In the genomic region with DNA sequence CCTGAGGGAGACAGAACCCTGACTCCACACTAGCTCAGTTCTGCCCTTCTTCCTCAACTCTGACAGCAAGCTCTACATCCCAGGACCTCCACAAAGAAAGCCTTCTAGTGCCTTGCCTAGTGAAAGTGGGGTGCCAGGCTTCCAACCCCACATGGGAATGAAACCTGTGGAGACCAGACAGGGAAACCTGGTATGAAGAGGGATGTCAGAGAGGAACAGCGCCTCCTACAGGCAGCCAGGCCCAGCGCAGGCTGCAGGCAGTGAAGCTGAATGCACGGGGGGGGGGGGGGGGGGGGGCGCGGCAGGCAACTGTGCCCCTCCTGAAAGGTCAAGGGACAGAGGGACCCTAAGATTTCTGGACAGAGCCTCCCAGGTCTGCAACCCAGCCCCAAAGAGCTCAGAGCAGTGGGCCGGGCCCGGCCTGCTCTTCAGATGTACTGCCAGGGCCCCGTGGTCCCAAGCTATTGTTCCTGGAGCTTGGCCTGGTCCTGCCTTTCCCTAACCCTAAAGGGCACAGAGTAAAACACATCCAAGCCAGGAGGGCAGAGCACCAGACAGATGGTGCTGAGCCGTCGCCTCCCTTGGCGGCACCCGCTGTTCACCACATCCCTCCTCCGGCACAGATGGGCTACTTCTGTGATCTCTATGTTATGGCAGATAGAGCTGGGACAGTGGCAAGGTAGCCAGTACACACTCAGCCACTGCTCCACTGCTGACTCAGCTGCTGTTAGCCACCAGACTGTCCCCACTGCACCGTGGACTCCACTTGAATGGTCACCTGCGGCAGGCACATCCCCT, we compare ENCODE assay signal across 10 mouse cellular contexts. TPM values are rescaled to one million over a fixed set of nuclear protein-coding genes. Genes with fewer than 3 reads are reported as not detected.
DNase-seq lines count a peak whose midpoint lies in the region; ATAC-seq and TF ChIP-seq lines count a peak whose summit lies in the region.
"Had no signal": no experiment of that assay in that cellular context is flagged by ENCODE, and none has a peak within 500 bp of the region (broad histone marks: within the 10 kb centered on the region; RNA-seq: fewer than 3 reads in every experiment).

No protein-coding gene starts in this region.

- no peak for ATAC-seq in intestine, postnatal 0 days
- no peak for ATAC-seq in intestine, embryonic 15.5 days
- ATAC-seq in kidney, embryonic 16.5 days (ENCODE audit: low FRiP score, low TSS enrichment) = no peak

- 78% methylated on average over 13 of the region's 15 CpGs for WGBS in intestine, postnatal 0 days
- WGBS in intestine, embryonic 15.5 days = 70% methylated on average over 13 of the region's 15 CpGs
- whole genome bisulfite sequencing in kidney, embryonic 16.5 days = 82% methylated on average over 11 of the region's 15 CpGs

- H3K9me3 ChIP-seq in intestine, postnatal 0 days (ENCODE audit: control insufficient read depth) = no peaks in the 10 kb centered on the region
- H3K9me3 ChIP-seq in intestine, embryonic 15.5 days = no peaks in the 10 kb centered on the region
- no peaks in the 10 kb centered on the region for H3K9me3 ChIP-seq in kidney, embryonic 16.5 days (ENCODE audit: low read length)
- H3K9me3 ChIP-seq: neural tube, embryonic 12.5 days had no signal

- H3K4me2 ChIP-seq in intestine, postnatal 0 days (replicated peaks; ENCODE audit: low read depth) = no peak overlapping the region
- H3K4me2 ChIP-seq in intestine, embryonic 15.5 days (replicated peaks) = no peak overlapping the region
- H3K4me2 ChIP-seq in kidney, embryonic 16.5 days (replicated peaks; ENCODE audit: low read depth, low read length) = no peak overlapping the region

- H3K4me3 ChIP-seq in intestine, postnatal 0 days (ENCODE audit: low read depth, low read length) = no peak overlapping the region
- H3K4me3 ChIP-seq in intestine, embryonic 15.5 days (replicated peaks) = no peak overlapping the region
- no peak overlapping the region for H3K4me3 ChIP-seq in kidney, embryonic 16.5 days (ENCODE audit: low read length)
- H3K4me3 ChIP-seq: neural tube, embryonic 12.5 days had no signal

- peaks cover 14% of the 10 kb centered on the region; the same call in 1 of the 2 replicates for H3K27me3 ChIP-seq in intestine, postnatal 0 days (replicated peaks; ENCODE audit: control insufficient read depth, insufficient read depth, low read length)
- peaks cover 8% of the 10 kb centered on the region for H3K27me3 ChIP-seq in intestine, embryonic 15.5 days (replicated peaks)
- peaks cover 4% of the 10 kb centered on the region; the same call in 1 of the 2 replicates for H3K27me3 ChIP-seq in kidney, embryonic 16.5 days (ENCODE audit: insufficient read depth, low read length)

- no peak for TF ChIP-seq POLR2A in brain, embryonic 14.5 days (IDR thresholded peaks at IDR 0.05; ENCODE audit: borderline replicate concordance, extremely low read depth, insufficient read depth, insufficient read length, poor library complexity, severe bottlenecking)

- no peaks in the 10 kb centered on the region for H3K4me1 ChIP-seq in intestine, postnatal 0 days (replicated peaks; ENCODE audit: control insufficient read depth, insufficient read depth, low read length)
- peaks cover 16% of the 10 kb centered on the region for H3K4me1 ChIP-seq in intestine, embryonic 15.5 days (replicated peaks)
- H3K4me1 ChIP-seq in kidney, embryonic 16.5 days (ENCODE audit: insufficient read depth, low read length) = peaks cover 25% of the 10 kb centered on the region

- peak; percentile 62 for DNase-seq in CD4-positive helper T cell, adult 2 months (ENCODE audit: low read depth, low spot score)
- peak; percentile 62 for DNase-seq in brain, embryonic 14.5 days (ENCODE audit: low read depth)
- DNase-seq in layer of hippocampus, postnatal 10 days (ENCODE audit: low spot score in 2 of 2) = peak; percentile 62
- peak; percentile 38 to 50 for DNase-seq in thymus, postnatal 36 days
- DNase-seq in adrenal gland, postnatal 25 days = no peak

- no peak overlapping the region for H3K9ac ChIP-seq in intestine, postnatal 0 days (ENCODE audit: low read depth, low read length)
- H3K9ac ChIP-seq in intestine, embryonic 15.5 days = no peak overlapping the region
- no peak overlapping the region for H3K9ac ChIP-seq in kidney, embryonic 16.5 days (replicated peaks; ENCODE audit: low read length)
- H3K9ac ChIP-seq: neural tube, embryonic 12.5 days had no signal

- TF ChIP-seq CTCF in intestine, postnatal 0 days (IDR thresholded peaks at IDR 0.05; ENCODE audit: low read depth) = peak; percentile 68
- peak; percentile 59; the same call in 1 of the 2 replicates for TF ChIP-seq CTCF in brain, embryonic 14.5 days (IDR thresholded peaks at IDR 0.05; ENCODE audit: borderline replicate concordance, extremely low read depth, insufficient read depth, insufficient read length)

- no peaks in the 10 kb centered on the region for H3K36me3 ChIP-seq in intestine, postnatal 0 days (ENCODE audit: control insufficient read depth, insufficient read depth)
- H3K36me3 ChIP-seq in intestine, embryonic 15.5 days = no peaks in the 10 kb centered on the region
- no peaks in the 10 kb centered on the region for H3K36me3 ChIP-seq in kidney, embryonic 16.5 days (ENCODE audit: insufficient read depth, low read length)
- H3K36me3 ChIP-seq: neural tube, embryonic 12.5 days had no signal

- H3K27ac ChIP-seq in intestine, postnatal 0 days (ENCODE audit: low read depth, low read length) = no peak overlapping the region
- no peak overlapping the region for H3K27ac ChIP-seq in intestine, embryonic 15.5 days
- H3K27ac ChIP-seq in kidney, embryonic 16.5 days (ENCODE audit: low read length) = no peak overlapping the region
- H3K27ac ChIP-seq: neural tube, embryonic 12.5 days had no signal

RNA-seq across cellular contexts. Expression of gene Qrfp, which starts 13.8 kb away (rescaled TPM):
- 0.12 and 0.18 TPM in 2 replicates for polyA plus RNA-seq in intestine, postnatal 0 days (2015; fragmentation: Nextera tagmentation; extraction: Ambion mirVana)
- polyA plus RNA-seq in intestine, embryonic 15.5 days (2015; fragmentation: Nextera tagmentation; extraction: Ambion mirVana) = 0.05 TPM in 2 replicates
- 0.03 TPM in 2 replicates for polyA plus RNA-seq in brain, embryonic 14.5 days (2012; rRNA removed)
- total RNA-seq in layer of hippocampus, postnatal 10 days (2021) = not detected
- total RNA-seq in adrenal gland, postnatal 25 days (2021) = not detected in 2 replicates
- 0.09 TPM in 1 of 2 replicates, not detected in the other for polyA plus RNA-seq in kidney, embryonic 16.5 days (2015; fragmentation: Nextera tagmentation; extraction: Ambion mirVana)
- polyA plus RNA-seq: large intestine, adult 2 months had no signal

RNA-seq across cellular contexts. Expression of gene Fibcd1, which starts 21.7 kb away (rescaled TPM):
- 2.0 and 2.3 TPM in 2 replicates for polyA plus RNA-seq in intestine, postnatal 0 days (2015; fragmentation: Nextera tagmentation; extraction: Ambion mirVana)
- 0.46 and 0.67 TPM in 2 replicates for polyA plus RNA-seq in intestine, embryonic 15.5 days (2015; fragmentation: Nextera tagmentation; extraction: Ambion mirVana)
- polyA plus RNA-seq in brain, embryonic 14.5 days (2012; rRNA removed) = 7.2 and 10.0 TPM in 2 replicates
- total RNA-seq in layer of hippocampus, postnatal 10 days (2021) = 10 to 100 TPM; 85.7 to 96.1 TPM
- total RNA-seq in adrenal gland, postnatal 25 days (2021) = 0.06 TPM in 1 of 2 replicates, not detected in the other
- polyA plus RNA-seq in kidney, embryonic 16.5 days (2015; fragmentation: Nextera tagmentation; extraction: Ambion mirVana) = 1.4 and 1.5 TPM in 2 replicates
